Mouse (Mus musculus): ENCODE measurements around the gene Scgb2b15. TPM values are rescaled to one million over a fixed set of nuclear protein-coding genes. Genes with fewer than 3 reads are reported as not detected.
"Not testable (repeated sequence)": the region's sequence is repeated elsewhere in the genome, so short reads cannot be mapped to it uniquely, and the experiment has no call there.

Scgb2b15 gene
- not detected in 2 replicates for polyA plus RNA-seq (2014; fragmentation: Nextera tagmentation; extraction: Ambion mirVana)

- H3K4me2 ChIP-seq (ENCODE audit: low read depth); H3K9me3 ChIP-seq (ENCODE audit: control insufficient read depth, low read length); H3K27me3 ChIP-seq (ENCODE audit: control insufficient read depth, insufficient read depth, low read length); H3K9ac ChIP-seq (ENCODE audit: low read length); DNase-seq (ENCODE audit: low spot score); H3K36me3 ChIP-seq (ENCODE audit: control insufficient read depth, insufficient read depth, low read length); H3K27ac ChIP-seq (ENCODE audit: low read depth, low read length); H3K4me1 ChIP-seq (ENCODE audit: control insufficient read depth, insufficient read depth, low read length); ATAC-seq (ENCODE audit: insufficient read depth, low FRiP score, low TSS enrichment); H3K4me3 ChIP-seq (ENCODE audit: low read depth, low read length): not testable (repeated sequence)
Measured at GRCm38 (mm10) chr7:32829562-32829961, at the start of gene Scgb2b15. Gene Scgb2b15, minus strand, starts transcription at chr7:32829662.

GRCm38 (mm10) chr7:32836254-32836653 lies 6.8 kb upstream of the Scgb2b15 start, which contains the start of gene Scgb1b15:
Gene Scgb1b15, plus strand, starts transcription at chr7:32836554.
- H3K4me2 ChIP-seq (ENCODE audit: low read depth); H3K27ac ChIP-seq (ENCODE audit: low read depth, low read length); H3K4me1 ChIP-seq (ENCODE audit: control insufficient read depth, insufficient read depth, low read length); ATAC-seq (ENCODE audit: insufficient read depth, low FRiP score, low TSS enrichment); H3K36me3 ChIP-seq (ENCODE audit: control insufficient read depth, insufficient read depth, low read length); H3K4me3 ChIP-seq (ENCODE audit: low read depth, low read length); DNase-seq (ENCODE audit: low spot score); H3K27me3 ChIP-seq (ENCODE audit: control insufficient read depth, insufficient read depth, low read length); H3K9me3 ChIP-seq (ENCODE audit: control insufficient read depth, low read length); H3K9ac ChIP-seq (ENCODE audit: low read length): not testable (repeated sequence)

Other genes with a start within 250 kb of the Scgb2b15 start
- not detected in 2 replicates for gene Scgb1b15, start 6.9 kb upstream of the Scgb2b15 start, polyA plus RNA-seq (2014; fragmentation: Nextera tagmentation; extraction: Ambion mirVana)
- not detected in 2 replicates for gene Scgb2b17, start 226.9 kb upstream of the Scgb2b15 start, polyA plus RNA-seq (2014; fragmentation: Nextera tagmentation; extraction: Ambion mirVana)
- gene Scgb1b17, start 233.8 kb upstream of the Scgb2b15 start, polyA plus RNA-seq (2014; fragmentation: Nextera tagmentation; extraction: Ambion mirVana) = not detected in 2 replicates